Comparison of ENCODE assay signal across 13 mouse cellular contexts in the genomic region with DNA sequence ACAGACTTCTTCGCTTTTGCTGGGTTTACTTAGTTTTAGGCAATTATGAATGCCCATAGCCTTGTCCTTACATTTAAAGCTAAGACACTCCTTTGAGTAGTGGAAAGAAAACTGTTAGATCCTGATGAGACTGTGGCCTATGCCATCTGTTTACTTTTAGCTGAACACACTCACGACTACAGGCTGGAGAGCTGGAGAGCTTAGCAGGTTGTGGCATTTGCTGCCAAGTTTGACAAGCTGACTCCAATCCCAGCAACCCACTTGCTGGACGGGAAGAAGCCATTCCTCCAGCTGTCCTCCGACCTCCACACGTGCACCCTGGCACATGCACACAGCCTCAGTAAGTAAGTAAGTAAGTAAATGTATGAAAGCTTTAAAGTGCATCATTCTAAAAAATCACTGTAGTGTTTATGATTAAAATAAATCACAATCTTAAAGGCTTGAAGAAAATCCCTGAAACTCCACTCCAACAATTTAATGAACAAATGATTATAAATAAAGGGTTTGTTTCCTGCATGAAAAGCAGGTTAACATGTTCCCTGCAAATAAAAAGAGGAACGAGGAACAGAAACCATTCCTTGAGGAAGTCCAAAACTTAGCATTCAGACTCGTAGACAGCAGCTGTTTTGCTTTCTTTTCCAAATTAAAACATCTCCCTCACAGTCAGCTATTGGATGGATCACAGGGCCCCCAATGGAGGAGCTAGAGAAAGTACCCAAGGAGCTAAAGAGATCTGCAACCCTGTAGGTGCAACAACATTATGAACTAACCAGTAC. TPM values are rescaled to one million over a fixed set of nuclear protein-coding genes. Genes with fewer than 3 reads are reported as not detected.
DNase-seq lines count a peak whose midpoint lies in the region; ATAC-seq and TF ChIP-seq lines count a peak whose summit lies in the region.
"Had no signal": no experiment of that assay in that cellular context is flagged by ENCODE, and none has a peak within 500 bp of the region (broad histone marks: within the 10 kb centered on the region; RNA-seq: fewer than 3 reads in every experiment).

No protein-coding gene starts in this region.

- H3K9me3 ChIP-seq in midbrain, embryonic 15.5 days, result no peaks in the 10 kb centered on the region
- H3K9me3 ChIP-seq: midbrain, embryonic 10.5 days had no signal

- H3K27ac ChIP-seq in layer of hippocampus, adult 2 months, result peak overlapping the region; percentile 55
- H3K27ac ChIP-seq in midbrain, embryonic 15.5 days, result no peak overlapping the region
- H3K27ac ChIP-seq: kidney, postnatal 0 days; midbrain, embryonic 10.5 days had no signal

- H3K36me3 ChIP-seq in midbrain, embryonic 15.5 days (replicated peaks), result no peaks in the 10 kb centered on the region
- H3K36me3 ChIP-seq: midbrain, embryonic 10.5 days had no signal

- H3K4me2 ChIP-seq in midbrain, embryonic 15.5 days, result no peak overlapping the region

- no peak for DNase-seq in cerebellum, postnatal 4 days (ENCODE audit: low spot score in 2 of 2)
- DNase-seq in layer of hippocampus, adult 2 months (ENCODE audit: low spot score in 2 of 2), result no peak
- no peak for DNase-seq in layer of hippocampus, postnatal 25 days (ENCODE audit: extremely low spot score in 1 of 2, low spot score in 1 of 2)
- DNase-seq in brain, embryonic 14.5 days (ENCODE audit: low read depth), result peak; percentile 76
- DNase-seq in cerebellum, postnatal 36 days, result peak; percentile 41 to 47
- DNase-seq in adrenal gland, adult 2 months, result no peak
- DNase-seq: adrenal gland, postnatal 25 days; gastrocnemius, postnatal 25 days; liver, postnatal 0 days had no signal

- H3K9ac ChIP-seq in midbrain, embryonic 15.5 days, result no peak overlapping the region
- H3K9ac ChIP-seq: liver, postnatal 0 days had no signal

- no peak for TF ChIP-seq CTCF in layer of hippocampus, adult 2 months (conservative IDR thresholded peaks at IDR 0.05)
- TF ChIP-seq CTCF in brain, embryonic 14.5 days (IDR thresholded peaks at IDR 0.05; ENCODE audit: borderline replicate concordance, extremely low read depth, insufficient read depth, insufficient read length), result no peak

- ATAC-seq in cerebellum, adult (ENCODE audit: insufficient number of reproducible peaks, low FRiP score, low TSS enrichment), result peak; percentile 92
- no peak for ATAC-seq in midbrain, embryonic 15.5 days (replicated peaks)
- ATAC-seq: liver, postnatal 0 days had no signal

- no peak overlapping the region for H3K4me3 ChIP-seq in layer of hippocampus, adult 2 months
- no peak overlapping the region for H3K4me3 ChIP-seq in midbrain, embryonic 15.5 days
- H3K4me3 ChIP-seq: midbrain, embryonic 10.5 days had no signal

- 67% methylated on average over 7 of the region's 7 CpGs for WGBS in midbrain, embryonic 15.5 days

- TF ChIP-seq POLR2A in brain, embryonic 14.5 days (IDR thresholded peaks at IDR 0.05; ENCODE audit: borderline replicate concordance, extremely low read depth, insufficient read depth, insufficient read length, poor library complexity, severe bottlenecking), result no peak

- H3K27me3 ChIP-seq in midbrain, embryonic 15.5 days (replicated peaks), result no peaks in the 10 kb centered on the region

- no peaks in the 10 kb centered on the region for H3K4me1 ChIP-seq in midbrain, embryonic 15.5 days
- H3K4me1 ChIP-seq: midbrain, embryonic 10.5 days had no signal

RNA-seq across cellular contexts. Expression of a gene that starts 33.5 kb away (rescaled TPM):
- total RNA-seq in layer of hippocampus, adult 2 months (2021), result 1 to 10 TPM; 5.2 to 5.9 TPM
- total RNA-seq in layer of hippocampus, postnatal 25 days (2021), result 1 to 10 TPM; 4.3 to 7.8 TPM
- polyA plus RNA-seq in brain, embryonic 14.5 days (2012; rRNA removed), result 1.2 and 1.4 TPM in 2 replicates
- total RNA-seq in adrenal gland, adult 2 months (2021), result 1 to 10 TPM; 1.2 to 1.7 TPM
- 0.13 and 0.42 TPM in 2 replicates for polyA plus RNA-seq in adrenal gland, adult 2 months (2012; rRNA removed)
- 1.6 and 2.0 TPM in 2 replicates for polyA plus RNA-seq in midbrain, embryonic 15.5 days (2015; fragmentation: Nextera tagmentation; extraction: Ambion mirVana)
- total RNA-seq: gastrocnemius, postnatal 25 days had no signal

Comparison
In these comparisons a context has a peak if more than half of its experiments do, and no peak if none do; other contexts are left out.
1. DNase-seq: peak in brain, embryonic 14.5 days (single experiment) and cerebellum, postnatal 36 days (2 of 2); none in cerebellum, postnatal 4 days (0 of 2), layer of hippocampus, adult 2 months (0 of 2), layer of hippocampus, postnatal 25 days (0 of 2) and adrenal gland, adult 2 months (single experiment).